Mouse (Mus musculus) embryonic fibroblast, embryonic 13.5 days (primary cell): ENCODE results near the gene Eml2. TPM values are rescaled to one million over a fixed set of nuclear protein-coding genes. Genes with fewer than 3 reads are reported as not detected.

Experiments
- H3K27ac ChIP-seq: 2 replicates; pipeline ENCODE4 v1.5.1; 2012; ENCODE audit warnings: low read length, control low read depth, inconsistent platforms; ENCODE audit not compliant: insufficient read depth
- H3K4me1 ChIP-seq: 2 replicates; pipeline ENCODE4 v1.6.1; 2011; ENCODE audit warnings: low read length; ENCODE audit not compliant: control insufficient read depth, insufficient read depth
- H3K4me3 ChIP-seq: 2 replicates; pipeline ENCODE4 v1.5.1; 2011; ENCODE audit warnings: mild to moderate bottlenecking, control low read depth, low read length; ENCODE audit not compliant: insufficient read depth
- CTCF ChIP-seq: IDR thresholded peaks from 2 replicates; pipeline ENCODE4 v1.5.1; 2011; ENCODE audit warnings: mild to moderate bottlenecking, control low read depth, low read length, moderate library complexity, borderline replicate concordance; ENCODE audit not compliant: insufficient read depth
- POLR2A ChIP-seq: IDR thresholded peaks from 2 replicates; pipeline ENCODE4 v1.6.1; 2011; ENCODE audit warnings: low read depth, mild to moderate bottlenecking, control low read depth, low read length, moderate library complexity
- polyA plus RNA-seq: library from polyadenylated mRNA; stranded (reverse); fragments of >200 nt; gene quantifications from 2 replicates; pipeline ENCODE4 v1.2.4, GENCODE M21; 2011; ENCODE audit warnings: low read depth; ENCODE audit not compliant: missing spikeins, insufficient read length

Eml2 gene
- polyA plus RNA-seq, 1 experiment: 17.3 TPM

- no peak overlapping the region for H3K27ac ChIP-seq
- H3K4me3 ChIP-seq: no peak overlapping the region
- H3K4me1 ChIP-seq: no peaks in the 10 kb centered on the region
- TF ChIP-seq POLR2A: no peak
- no peak for TF ChIP-seq CTCF
Measured at GRCm38 (mm10) chr7:19224933-19225332, 48.7 kb downstream of the Eml2 start.

- Histone ChIP-seq H3K4me1 (no peaks in the 10 kb centered on the region), H3K27ac (peak overlapping the region; percentile 97), H3K4me3 (peak overlapping the region; percentile 86)
- 0 out of 2 replicates have a peak, but pooled peaks have one; percentile 65 for TF ChIP-seq POLR2A
- TF ChIP-seq CTCF: no peak
Measured at GRCm38 (mm10) chr7:19226817-19227797, 50.9 kb downstream of the Eml2 start.

GRCm38 (mm10) chr7:19227883-19228792, 51.9 kb downstream of the Eml2 start, which contains the start of gene Opa3:
Gene Opa3, plus strand, starts transcription at chr7:19228334.
- Histone ChIP-seq H3K4me1 (no peaks in the 10 kb centered on the region), H3K4me3 (peak within 1 kb of the TSS; percentile 91), H3K27ac (peak within 1 kb of the TSS; percentile 97)
- peak; percentile 38; the same call in 1 of the 2 replicates for TF ChIP-seq CTCF
- peak; percentile 98 for TF ChIP-seq POLR2A

- Histone ChIP-seq H3K4me3 (peak overlapping the region; percentile 91), H3K4me1 (no peaks in the 10 kb centered on the region), H3K27ac (peak overlapping the region; percentile 42)
- TF ChIP-seq POLR2A (peak; percentile 85), CTCF (no peak)
Measured at GRCm38 (mm10) chr7:19228793-19229148, 52.5 kb downstream of the Eml2 start.

- H3K4me1 ChIP-seq: no peaks in the 10 kb centered on the region
- peak overlapping the region; percentile 91 for H3K4me3 ChIP-seq
- TF ChIP-seq CTCF: no peak
- TF ChIP-seq POLR2A: no peak
- H3K27ac ChIP-seq: peak overlapping the region; percentile 42
Measured at GRCm38 (mm10) chr7:19229404-19229803, 53.2 kb downstream of the Eml2 start.

- Histone ChIP-seq H3K27ac (no peak overlapping the region), H3K4me3 (no peak overlapping the region), H3K4me1 (no peaks in the 10 kb centered on the region)
- TF ChIP-seq CTCF: no peak
- no peak for TF ChIP-seq POLR2A
Measured at GRCm38 (mm10) chr7:19230041-19230580, 53.9 kb downstream of the Eml2 start.

GRCm38 (mm10) chr7:19230899-19231298, 54.7 kb downstream of the Eml2 start:
- no peak overlapping the region for H3K27ac ChIP-seq
- no peaks in the 10 kb centered on the region for H3K4me1 ChIP-seq
- TF ChIP-seq CTCF: no peak
- no peak for TF ChIP-seq POLR2A
- H3K4me3 ChIP-seq: no peak overlapping the region

GRCm38 (mm10) chr7:19231849-19232248, 55.6 kb downstream of the Eml2 start:
- Histone ChIP-seq H3K4me1 (no peaks in the 10 kb centered on the region), H3K4me3 (no peak overlapping the region), H3K27ac (no peak overlapping the region)
- TF ChIP-seq POLR2A (no peak), CTCF (no peak)

GRCm38 (mm10) chr7:19234652-19235051, 58.4 kb downstream of the Eml2 start:
- Histone ChIP-seq H3K27ac (no peak overlapping the region), H3K4me3 (no peak overlapping the region), H3K4me1 (no peaks in the 10 kb centered on the region)
- TF ChIP-seq POLR2A (no peak), CTCF (no peak)
